Mouse (Mus musculus) spleen, adult 2 months (tissue): ENCODE measurements around the gene Txndc5. TPM values are rescaled to one million over a fixed set of nuclear protein-coding genes. Genes with fewer than 3 reads are reported as not detected.

Experiments
- DNase-seq, 2 experiments: peaks; one replicate each; pipeline versions ENCODE4 v3.0.0 to v3.0.0-alpha.2; 2012 to 2021; ENCODE audit warnings: low spot score in 2 of 2, low read depth in 1 of 2
- H3K27ac ChIP-seq: fragments of 200-500 bp; 2 replicates; pipeline ENCODE4 v1.5.1; 2012; ENCODE audit warnings: low read length, inconsistent platforms; ENCODE audit not compliant: insufficient read depth
- H3K27me3 ChIP-seq: fragments of 200-500 bp; 2 replicates; pipeline ENCODE4 v1.6.1; 2012; ENCODE audit warnings: mild to moderate bottlenecking, moderate library complexity, low read length, inconsistent platforms; ENCODE audit not compliant: control insufficient read depth, insufficient read depth
- H3K36me3 ChIP-seq: fragments of 200-500 bp; 2 replicates; pipeline ENCODE4 v1.6.1; 2012; ENCODE audit warnings: mild to moderate bottlenecking, low read length, inconsistent platforms; ENCODE audit not compliant: control insufficient read depth, insufficient read depth
- H3K4me1 ChIP-seq: fragments of 200-500 bp; 2 replicates; pipeline ENCODE4 v1.6.1; 2011; ENCODE audit warnings: inconsistent platforms; ENCODE audit not compliant: control insufficient read depth, insufficient read depth, insufficient read length
- H3K4me3 ChIP-seq: fragments of 200-500 bp; 2 replicates; pipeline ENCODE4 v1.5.1; 2011; ENCODE audit warnings: mild to moderate bottlenecking, inconsistent platforms; ENCODE audit not compliant: insufficient read depth, insufficient read length; ENCODE audit errors: extremely low read depth
- CTCF ChIP-seq: fragments of 200-500 bp; IDR thresholded peaks from 2 replicates; pipeline ENCODE4 v1.5.1; 2011; ENCODE audit warnings: mild to moderate bottlenecking, inconsistent platforms; ENCODE audit not compliant: insufficient read depth, insufficient read length, insufficient replicate concordance; ENCODE audit errors: extremely low read depth
- POLR2A ChIP-seq: fragments of 200-500 bp; IDR thresholded peaks from 2 replicates; pipeline ENCODE4 v1.6.1; 2011; ENCODE audit warnings: low read depth, low read length, inconsistent platforms
- WGBS: fragments of 180-500 bp; shearing (Covaris S2); methylation state at CpG from one replicate; pipeline ENCODE4 v1.1.7; 2018; 5-methylcytosine and 5-hydroxymethylcytosine counted together
- polyA plus RNA-seq: library from polyadenylated mRNA; depleted of rRNA; stranded (reverse); fragments of >200 nt; gene quantifications from 2 replicates; pipeline ENCODE4 v1.2.3, GENCODE M21; 2012

The Txndc5 gene
- polyA plus RNA-seq, 1 experiment, result 88.0 TPM

DNA sequence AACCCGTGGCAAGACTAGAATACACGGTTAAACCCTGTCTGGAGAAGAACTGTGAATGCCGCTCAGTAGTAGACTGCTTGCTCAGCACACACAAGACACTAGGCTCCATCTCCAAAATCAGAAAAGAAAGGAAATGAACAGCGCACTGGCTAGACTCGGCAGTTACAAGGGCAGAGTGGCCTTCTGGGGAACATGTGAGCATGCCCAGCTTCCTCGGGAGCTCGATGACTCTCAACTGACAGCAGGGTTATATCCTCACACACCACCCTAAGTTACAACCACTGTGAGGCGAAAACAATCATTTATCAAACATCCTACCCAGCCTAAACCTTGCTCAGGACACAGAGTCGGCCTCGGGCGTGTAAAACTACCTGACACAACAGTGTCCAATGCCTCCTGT, 8.3 kb downstream of the Txndc5 start:
- H3K36me3 ChIP-seq, result peaks cover 41% of the 10 kb centered on the region
- H3K4me1 ChIP-seq, result no peaks in the 10 kb centered on the region
- H3K4me3 ChIP-seq, result no peak overlapping the region
- no peak overlapping the region for H3K27ac ChIP-seq
- WGBS, result 89% methylated on average over 11 of the region's 11 CpGs
- DNase-seq, result no peak
- no peaks in the 10 kb centered on the region for H3K27me3 ChIP-seq
- no peak for TF ChIP-seq POLR2A
- TF ChIP-seq CTCF, result no peak

- Histone ChIP-seq H3K4me3 (no peak overlapping the region), H3K4me1 (0 out of 2 replicates have a peak, but pooled peaks cover 4% of the 10 kb centered on the region), H3K27ac (no peak overlapping the region), H3K36me3 (peaks cover 44% of the 10 kb centered on the region), H3K27me3 (no peaks in the 10 kb centered on the region)
- 94% methylated on average over 11 of the region's 11 CpGs for WGBS
- no peak for TF ChIP-seq CTCF
- TF ChIP-seq POLR2A, result no peak
- DNase-seq, result no peak
Measured at GRCm38 (mm10) chr13:38516582-38516981, 12.0 kb downstream of the Txndc5 start.

DNA sequence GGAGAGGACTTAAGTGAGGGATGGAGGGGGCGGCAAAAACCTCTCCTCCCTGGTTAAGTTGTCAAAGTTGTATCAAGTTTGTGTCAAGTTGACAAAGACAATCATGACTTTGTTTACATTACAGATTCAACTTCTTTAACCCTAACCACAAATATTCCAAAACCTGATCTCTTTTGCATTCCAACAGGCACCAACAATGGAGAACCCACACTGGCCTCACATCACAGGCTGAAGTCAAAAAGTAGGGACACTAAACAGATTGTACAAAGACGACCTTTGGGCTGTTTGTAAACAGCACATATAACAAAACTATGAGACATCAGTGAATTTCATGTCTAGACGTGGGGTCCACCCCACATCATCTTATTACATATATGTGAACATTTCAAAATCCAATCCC, 12.8 kb downstream of the Txndc5 start:
- DNase-seq, result no peak
- WGBS, result 85% methylated on average over 3 of the region's 3 CpGs
- Histone ChIP-seq H3K4me1 (0 out of 2 replicates have a peak, but pooled peaks cover 4% of the 10 kb centered on the region), H3K4me3 (no peak overlapping the region), H3K27me3 (no peaks in the 10 kb centered on the region), H3K27ac (no peak overlapping the region), H3K36me3 (peaks cover 41% of the 10 kb centered on the region)
- TF ChIP-seq POLR2A, result no peak
- TF ChIP-seq CTCF, result no peak

- WGBS, result 96% methylated on average over 2 of the region's 2 CpGs
- Histone ChIP-seq H3K27ac (no peak overlapping the region), H3K4me3 (no peak overlapping the region), H3K36me3 (peaks cover 42% of the 10 kb centered on the region), H3K27me3 (no peaks in the 10 kb centered on the region), H3K4me1 (0 out of 2 replicates have a peak, but pooled peaks cover 4% of the 10 kb centered on the region)
- DNase-seq, result no peak
- TF ChIP-seq POLR2A, result no peak
Measured at GRCm38 (mm10) chr13:38515431-38515830, 13.2 kb downstream of the Txndc5 start.

- H3K4me1 ChIP-seq, result 0 out of 2 replicates have a peak, but pooled peaks cover 4% of the 10 kb centered on the region
- no peaks in the 10 kb centered on the region for H3K27me3 ChIP-seq
- no peak overlapping the region for H3K4me3 ChIP-seq
- peaks cover 46% of the 10 kb centered on the region for H3K36me3 ChIP-seq
- TF ChIP-seq CTCF, result no peak
- no peak for TF ChIP-seq POLR2A
- H3K27ac ChIP-seq, result no peak overlapping the region
- WGBS, result 95% methylated on average over 7 of the region's 7 CpGs
- DNase-seq, result no peak
Measured at GRCm38 (mm10) chr13:38513921-38514320, 14.7 kb downstream of the Txndc5 start.

- Histone ChIP-seq H3K4me3 (no peak overlapping the region), H3K27me3 (no peaks in the 10 kb centered on the region), H3K27ac (no peak overlapping the region), H3K36me3 (peaks cover 36% of the 10 kb centered on the region), H3K4me1 (0 out of 2 replicates have a peak, but pooled peaks cover 4% of the 10 kb centered on the region)
- DNase-seq, result no peak
- WGBS, result 92% methylated on average over 10 of the region's 10 CpGs
- no peak for TF ChIP-seq POLR2A
- no peak for TF ChIP-seq CTCF
Measured at GRCm38 (mm10) chr13:38511979-38512378, 16.6 kb downstream of the Txndc5 start.

DNA sequence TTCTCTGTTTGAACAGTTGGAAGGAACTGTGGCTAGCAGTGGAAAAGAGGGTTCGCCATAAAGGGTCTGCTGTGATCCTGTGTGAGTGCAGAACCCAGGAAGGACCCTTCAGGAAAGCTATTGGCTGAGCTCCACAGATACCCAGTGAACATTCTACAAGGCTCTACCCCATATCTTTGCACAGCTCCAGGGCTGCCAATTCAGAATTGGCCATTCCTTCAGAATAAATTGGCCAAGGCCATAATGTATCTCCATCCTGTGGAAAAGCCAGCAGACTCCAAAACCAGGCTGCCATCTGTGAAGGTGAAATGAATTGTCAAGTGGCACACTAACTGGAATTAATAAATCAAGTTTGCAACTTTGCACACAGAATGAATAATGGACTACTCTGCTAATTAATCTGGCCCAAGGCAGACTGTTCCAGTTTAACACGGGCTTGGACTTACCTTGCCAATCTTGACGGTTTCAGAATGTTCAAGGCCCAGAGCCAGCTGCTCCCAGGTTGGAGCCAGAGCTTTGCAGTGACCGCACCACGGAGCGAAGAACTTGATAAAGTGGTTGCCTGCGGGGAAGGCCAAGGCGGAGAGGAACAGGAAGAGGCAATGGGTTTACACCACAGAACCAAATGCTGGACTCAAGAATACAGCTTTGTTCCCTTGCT, 18.8 kb downstream of the Txndc5 start:
- Histone ChIP-seq H3K4me1 (0 out of 2 replicates have a peak, but pooled peaks cover 4% of the 10 kb centered on the region), H3K4me3 (no peak overlapping the region), H3K27ac (no peak overlapping the region), H3K36me3 (peaks cover 36% of the 10 kb centered on the region), H3K27me3 (no peaks in the 10 kb centered on the region)
- no peak for DNase-seq
- TF ChIP-seq CTCF (no peak), POLR2A (no peak)
- WGBS, result 91% methylated on average over 8 of the region's 8 CpGs
